ENCODE assay signal across 8 mouse cellular contexts in genomic region chr1:168429856-168430644, GRCm38 (mm10). TPM values are rescaled to one million over a fixed set of nuclear protein-coding genes. Genes with fewer than 3 reads are reported as not detected.
A peak's percentile ranks its signal among the peaks of the same experiment; 100 is the strongest.
DNase-seq lines count a peak whose midpoint lies in the region; ATAC-seq lines count a peak whose summit lies in the region.

No protein-coding gene starts in this region.

- H3K27ac ChIP-seq in heart, embryonic 11.5 days (ENCODE audit: low read depth, low read length), result peak overlapping the region; percentile 73
- H3K27ac ChIP-seq in embryonic facial prominence, embryonic 10.5 days (replicated peaks), result peak overlapping the region; percentile 99
- peak overlapping the region; percentile 49 for H3K27ac ChIP-seq in hindbrain, embryonic 16.5 days (ENCODE audit: low read depth, low read length)
- H3K27ac ChIP-seq in midbrain, embryonic 14.5 days (replicated peaks; ENCODE audit: low read depth, low read length), result peak overlapping the region; percentile 78

- H3K4me3 ChIP-seq in heart, embryonic 11.5 days (ENCODE audit: low read depth, low read length), result peak overlapping the region; percentile 72
- H3K4me3 ChIP-seq in embryonic facial prominence, embryonic 10.5 days, result peak overlapping the region; percentile 90
- peak overlapping the region; percentile 79 for H3K4me3 ChIP-seq in hindbrain, embryonic 16.5 days (ENCODE audit: low read length)
- H3K4me3 ChIP-seq in midbrain, embryonic 14.5 days (replicated peaks; ENCODE audit: low read depth, low read length), result peak overlapping the region; percentile 56

- no peak for ATAC-seq in heart, embryonic 11.5 days (replicated peaks; ENCODE audit: insufficient number of reproducible peaks, low FRiP score, low TSS enrichment)
- ATAC-seq in hindbrain, embryonic 16.5 days, result no peak
- ATAC-seq in midbrain, embryonic 14.5 days (ENCODE audit: low FRiP score, low TSS enrichment), result no peak
- ATAC-seq in frontal cortex, adult (ENCODE audit: low TSS enrichment), result no peak

- H3K36me3 ChIP-seq in heart, embryonic 11.5 days (ENCODE audit: control insufficient read depth, insufficient read depth, low read length), result no peaks in the 10 kb centered on the region
- peaks cover 9% of the 10 kb centered on the region; the same call in 1 of the 2 replicates for H3K36me3 ChIP-seq in embryonic facial prominence, embryonic 10.5 days (replicated peaks)
- no peaks in the 10 kb centered on the region for H3K36me3 ChIP-seq in hindbrain, embryonic 16.5 days (ENCODE audit: control insufficient read depth, insufficient read depth, low read length)
- H3K36me3 ChIP-seq in midbrain, embryonic 14.5 days (ENCODE audit: control insufficient read depth, insufficient read depth, low read length), result no peaks in the 10 kb centered on the region

- peak overlapping the region; percentile 84 for H3K9ac ChIP-seq in heart, embryonic 11.5 days (ENCODE audit: low read depth, low read length)
- peak overlapping the region; percentile 28 for H3K9ac ChIP-seq in hindbrain, embryonic 16.5 days (ENCODE audit: low read depth, low read length)
- H3K9ac ChIP-seq in midbrain, embryonic 14.5 days (replicated peaks; ENCODE audit: low read length), result peak overlapping the region; percentile 76

- no peaks in the 10 kb centered on the region for H3K27me3 ChIP-seq in heart, embryonic 11.5 days (ENCODE audit: control insufficient read depth, insufficient read depth, low read length)
- H3K27me3 ChIP-seq in embryonic facial prominence, embryonic 10.5 days (replicated peaks; ENCODE audit: low read depth, poor library complexity, severe bottlenecking), result no peaks in the 10 kb centered on the region
- H3K27me3 ChIP-seq in hindbrain, embryonic 16.5 days (replicated peaks; ENCODE audit: control insufficient read depth, insufficient read depth, low read length), result no peaks in the 10 kb centered on the region
- H3K27me3 ChIP-seq in midbrain, embryonic 14.5 days (ENCODE audit: control insufficient read depth, insufficient read depth, low read length), result no peaks in the 10 kb centered on the region

- H3K4me1 ChIP-seq in heart, embryonic 11.5 days (ENCODE audit: control insufficient read depth, insufficient read depth, low read length), result peaks cover 25% of the 10 kb centered on the region
- peaks cover 37% of the 10 kb centered on the region for H3K4me1 ChIP-seq in embryonic facial prominence, embryonic 10.5 days
- H3K4me1 ChIP-seq in hindbrain, embryonic 16.5 days (ENCODE audit: control insufficient read depth, insufficient read depth, low read depth, low read length), result peaks cover 4% of the 10 kb centered on the region; the same call in 1 of the 2 replicates
- peaks cover 31% of the 10 kb centered on the region for H3K4me1 ChIP-seq in midbrain, embryonic 14.5 days (ENCODE audit: control insufficient read depth, insufficient read depth, low read length)

- DNase-seq in heart, postnatal 4 days, result no peak
- DNase-seq in embryonic facial prominence, embryonic 10.5 days (ENCODE audit: low spot score), result no peak
- peak; percentile 45 for DNase-seq in midbrain, embryonic 14.5 days
- DNase-seq in T-cell, adult 2 months (ENCODE audit: low spot score), result no peak
- no peak for DNase-seq in gastrocnemius, postnatal 4 days (ENCODE audit: low spot score in 2 of 2)

- H3K9me3 ChIP-seq in heart, embryonic 11.5 days (replicated peaks; ENCODE audit: control insufficient read depth, low read length), result no peaks in the 10 kb centered on the region
- H3K9me3 ChIP-seq in embryonic facial prominence, embryonic 10.5 days, result no peaks in the 10 kb centered on the region
- no peaks in the 10 kb centered on the region for H3K9me3 ChIP-seq in hindbrain, embryonic 16.5 days (ENCODE audit: control insufficient read depth, low read length)
- H3K9me3 ChIP-seq in midbrain, embryonic 14.5 days (ENCODE audit: control insufficient read depth, low read length), result no peaks in the 10 kb centered on the region

- 10% methylated on average over 5 of the region's 5 CpGs for WGBS in heart, embryonic 11.5 days (ENCODE audit: insufficient replicate concordance)
- 2% methylated on average over 5 of the region's 5 CpGs for WGBS in embryonic facial prominence, embryonic 10.5 days
- 5% methylated on average over 5 of the region's 5 CpGs for WGBS in hindbrain, embryonic 16.5 days
- 2% methylated on average over 5 of the region's 5 CpGs for WGBS in midbrain, embryonic 14.5 days

- H3K4me2 ChIP-seq in heart, embryonic 11.5 days, result peak overlapping the region; percentile 84
- H3K4me2 ChIP-seq in hindbrain, embryonic 16.5 days (ENCODE audit: low read length), result peak overlapping the region; percentile 69
- peak overlapping the region; percentile 66 for H3K4me2 ChIP-seq in midbrain, embryonic 14.5 days (ENCODE audit: low read length)

RNA-seq across cellular contexts. Expression of gene Pbx1, which starts 2.0 kb away (rescaled TPM):
- 25.0 and 33.5 TPM in 2 replicates for polyA plus RNA-seq in heart, embryonic 11.5 days (2014; fragmentation: Nextera tagmentation; extraction: Ambion mirVana)
- 100 to 1,000 TPM in 1 of 2 experiments, 10 to 100 TPM in 1; 90.6 to 101 TPM for total RNA-seq in heart, postnatal 4 days (2021)
- 37.2 and 41.6 TPM in 2 replicates for polyA plus RNA-seq in embryonic facial prominence, embryonic 10.5 days (2016; fragmentation: Nextera tagmentation; extraction: Ambion mirVana)
- 36.0 and 38.9 TPM in 2 replicates for polyA plus RNA-seq in hindbrain, embryonic 16.5 days (2015; fragmentation: Nextera tagmentation; extraction: Ambion mirVana)
- 114 and 125 TPM in 2 replicates for polyA plus RNA-seq in midbrain, embryonic 14.5 days (2014; fragmentation: Nextera tagmentation; extraction: Ambion mirVana)
- total RNA-seq in gastrocnemius, postnatal 4 days (2021), result 10 to 100 TPM; 44.6 to 50.6 TPM

Comparison
In these comparisons a context has a peak if more than half of its experiments do, and no peak if none do; other contexts are left out.
1. H3K27ac ChIP-seq: peak in every context shown above with its lines; median percentile 99 in embryonic facial prominence, embryonic 10.5 days; 78 in midbrain, embryonic 14.5 days; 73 in heart, embryonic 11.5 days; 49 in hindbrain, embryonic 16.5 days.
2. H3K9ac ChIP-seq: peak in every context shown above with its lines; median percentile 84 in heart, embryonic 11.5 days; 76 in midbrain, embryonic 14.5 days; 28 in hindbrain, embryonic 16.5 days.